Mouse (Mus musculus) heart, postnatal 36 days (tissue): ENCODE results near the gene Ubtd1. TPM values are rescaled to one million over a fixed set of nuclear protein-coding genes. Genes with fewer than 3 reads are reported as not detected.
A peak's percentile ranks its signal among the peaks of the same experiment; 100 is the strongest.
"Not testable (repeated sequence)": the region's sequence is repeated elsewhere in the genome, so short reads cannot be mapped to it uniquely, and the experiment has no call there.

Experiments
- DNase-seq, 2 experiments: peaks; one replicate each; pipeline ENCODE4 v3.0.0; 2021 to 2022
- intact Hi-C: fragments of 180-260 bp; cut with DNase I; formaldehyde crosslinking; loops from one replicate; pipeline ENCODE4 v1.15.1; 2025
- total RNA-seq, 2 experiments: library from RNA; stranded (reverse); gene quantifications; 2 replicates each; pipeline ENCODE4 v1.2.3; 2021

The Ubtd1 gene
- total RNA-seq, 2 experiments from 2014 or later, result 19.6 to 21.2 TPM

- no peak for DNase-seq
- intact Hi-C loops, result no loop called here
These were observed 69.8 kb downstream of the Ubtd1 start for GRCm38 (mm10) chr19:42051351-42051750.

- DNase-seq, result no peak
- intact Hi-C loops, result no loop called here
These were observed 70.4 kb downstream of the Ubtd1 start, which contains the start of gene 4933411K16Rik for GRCm38 (mm10) chr19:42051948-42052347. Gene 4933411K16Rik, plus strand, starts transcription at chr19:42052248.

GRCm38 (mm10) chr19:42054255-42054654 is 72.7 kb downstream of the Ubtd1 start:
- intact Hi-C loops, result no loop called here
- no peak for DNase-seq

GRCm38 (mm10) chr19:42055881-42056280 is 74.3 kb downstream of the Ubtd1 start:
- intact Hi-C loops, result no loop called here
- DNase-seq, result peak; percentile 63 to 65

- DNase-seq, result no peak
- intact Hi-C loops, result no loop called here
These were observed 75.3 kb downstream of the Ubtd1 start for GRCm38 (mm10) chr19:42056719-42057409.

GRCm38 (mm10) chr19:42058426-42058825 is 76.9 kb downstream of the Ubtd1 start:
- no peak for DNase-seq
- intact Hi-C loops, result no loop called here

- no peak for DNase-seq
- intact Hi-C loops, result no loop called here
These were observed 79.9 kb downstream of the Ubtd1 start for GRCm38 (mm10) chr19:42061443-42061842.

- intact Hi-C loops, result loop anchor here (2.0 kb wide), 1 partner anchor 34 kb away; the partner anchor contains the start of gene Ankrd2
- DNase-seq, result peak; percentile 18 to 43
These were observed 87.1 kb downstream of the Ubtd1 start for GRCm38 (mm10) chr19:42068441-42069240.

GRCm38 (mm10) chr19:42069241-42069525 is 87.6 kb downstream of the Ubtd1 start:
- peak in 1 of 2 experiments; percentile 34 for DNase-seq
- intact Hi-C loops, result loop anchor here (2.0 kb wide), 1 partner anchor 34 kb away; the partner anchor contains the start of gene Ankrd2

- intact Hi-C loops, result no loop called here
- DNase-seq, result no peak
These were observed 89.7 kb downstream of the Ubtd1 start for GRCm38 (mm10) chr19:42071221-42071620.

- no peak for DNase-seq
- intact Hi-C loops, result no loop called here
These were observed 90.5 kb downstream of the Ubtd1 start for GRCm38 (mm10) chr19:42071886-42072608.

- intact Hi-C loops, result no loop called here
- no peak for DNase-seq
These were observed 91.2 kb downstream of the Ubtd1 start for GRCm38 (mm10) chr19:42072802-42073201.

GRCm38 (mm10) chr19:42075051-42075450 is 93.5 kb downstream of the Ubtd1 start:
- DNase-seq, result no peak
- intact Hi-C loops, result no loop called here

- intact Hi-C loops, result no loop called here
- DNase-seq, result no peak
These were observed 94.4 kb downstream of the Ubtd1 start for GRCm38 (mm10) chr19:42075992-42076391.

- DNase-seq, result no peak
- intact Hi-C loops, result no loop called here
These were observed 97.0 kb downstream of the Ubtd1 start for GRCm38 (mm10) chr19:42078566-42078965.

- no peak for DNase-seq
- intact Hi-C loops, result no loop called here
These were observed 97.4 kb downstream of the Ubtd1 start for GRCm38 (mm10) chr19:42079006-42079405.

- intact Hi-C loops, result no loop called here
- no peak for DNase-seq
These were observed 98.4 kb downstream of the Ubtd1 start for GRCm38 (mm10) chr19:42079950-42080349.

- intact Hi-C loops, result no loop called here
- DNase-seq, result no peak
These were observed 98.9 kb downstream of the Ubtd1 start for GRCm38 (mm10) chr19:42080469-42080868.

GRCm38 (mm10) chr19:42081613-42082012 is 100.0 kb downstream of the Ubtd1 start:
- DNase-seq, intact Hi-C loops: not testable (repeated sequence)
